Mouse (Mus musculus) colon, adult 2 months (tissue): Measurements from ENCODE around the gene Dusp16. TPM values are rescaled to one million over a fixed set of nuclear protein-coding genes. Genes with fewer than 3 reads are reported as not detected.

ENCODE experiments used
- polyA plus RNA-seq: library from polyadenylated mRNA; depleted of rRNA; stranded (reverse); fragments of >200 nt; gene quantifications from 2 replicates; pipeline ENCODE4 v1.2.3, GENCODE M21; 2012; rRNA removed

The Dusp16 gene
- polyA plus RNA-seq = 18.0 and 18.9 TPM in 2 replicates

DNA sequence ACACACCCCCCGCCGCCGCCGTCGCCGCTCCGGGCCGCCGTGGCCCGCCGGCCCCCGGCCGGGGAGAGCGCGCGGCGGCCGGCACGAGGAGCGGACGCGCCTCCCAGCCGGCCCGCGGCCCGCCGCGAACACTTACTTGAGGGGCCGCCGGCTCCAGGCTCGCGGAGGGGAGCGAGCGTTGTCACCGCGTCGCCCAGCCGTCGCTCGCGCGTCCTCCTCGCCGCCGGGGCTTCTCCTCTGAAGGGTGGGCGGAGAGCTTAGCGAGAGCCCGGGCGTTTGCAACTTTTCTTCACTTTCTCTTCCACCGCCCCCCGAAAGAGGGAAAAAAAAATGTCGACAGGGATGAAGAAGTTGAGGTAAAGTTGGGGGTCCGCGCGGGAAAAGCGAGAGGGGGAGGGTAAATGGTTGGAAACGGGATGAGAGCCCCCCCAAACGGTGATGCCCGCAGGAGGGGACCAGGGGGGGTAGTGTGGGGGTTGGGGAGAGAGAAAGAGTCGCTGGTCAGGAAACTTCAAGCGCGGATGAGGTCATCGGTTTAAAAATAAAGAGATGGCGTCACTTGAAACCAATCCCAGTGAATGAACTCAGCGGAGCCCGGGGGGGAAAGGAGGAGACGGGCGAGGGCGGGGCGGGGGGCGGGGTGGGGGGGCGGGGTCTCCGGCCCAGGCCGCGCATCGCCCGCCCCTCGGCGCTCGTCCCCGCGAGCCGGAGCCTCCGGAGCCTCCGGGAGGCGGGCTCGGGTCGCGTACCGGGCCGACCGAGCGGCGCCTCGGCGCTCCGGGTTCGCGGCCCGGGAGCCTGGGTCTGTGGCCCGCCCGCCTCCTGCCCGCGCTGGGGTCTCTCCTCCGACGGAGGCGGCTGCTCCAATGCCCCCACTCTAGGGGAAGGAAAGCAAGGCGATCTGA lies at the start of gene Dusp16:
Gene Dusp16 (minus strand): TSS at position 485 of the 905 bp plus-strand sequence.

GRCm38 (mm10) chr6:134829786-134830700 lies 37.6 kb upstream of the Dusp16 start, which contains the start of gene Crebl2:
Gene Crebl2, plus strand, starts transcription at chr6:134830154.

Other genes with a start within 250 kb of the Dusp16 start
- gene Lrp6, start 225.7 kb downstream of the Dusp16 start, polyA plus RNA-seq = 43.5 and 46.9 TPM in 2 replicates
- gene Mansc1, start 160.1 kb downstream of the Dusp16 start, polyA plus RNA-seq = 37.6 and 40.1 TPM in 2 replicates
- gene Borcs5, start 153.1 kb downstream of the Dusp16 start, polyA plus RNA-seq = 12.5 and 13.3 TPM in 2 replicates
- gene Crebl2, start 37.5 kb upstream of the Dusp16 start, polyA plus RNA-seq = 6.3 and 8.3 TPM in 2 replicates
- 9.5 and 10.0 TPM in 2 replicates for gene Gpr19, start 106.0 kb upstream of the Dusp16 start, polyA plus RNA-seq
- gene Cdkn1b, start 127.8 kb upstream of the Dusp16 start, polyA plus RNA-seq = 28.3 and 29.7 TPM in 2 replicates
- gene Apold1, start 189.1 kb upstream of the Dusp16 start, polyA plus RNA-seq = 1.4 and 1.7 TPM in 2 replicates
- gene Ddx47, start 219.0 kb upstream of the Dusp16 start, polyA plus RNA-seq = 27.1 and 32.8 TPM in 2 replicates